Mouse (Mus musculus): ENCODE results near the gene Wdr54. TPM values are rescaled to one million over a fixed set of nuclear protein-coding genes. Genes with fewer than 3 reads are reported as not detected.

Gene Wdr54
- polyA plus RNA-seq, 1 experiment from 2014 or later, result 21.1 TPM

DNA sequence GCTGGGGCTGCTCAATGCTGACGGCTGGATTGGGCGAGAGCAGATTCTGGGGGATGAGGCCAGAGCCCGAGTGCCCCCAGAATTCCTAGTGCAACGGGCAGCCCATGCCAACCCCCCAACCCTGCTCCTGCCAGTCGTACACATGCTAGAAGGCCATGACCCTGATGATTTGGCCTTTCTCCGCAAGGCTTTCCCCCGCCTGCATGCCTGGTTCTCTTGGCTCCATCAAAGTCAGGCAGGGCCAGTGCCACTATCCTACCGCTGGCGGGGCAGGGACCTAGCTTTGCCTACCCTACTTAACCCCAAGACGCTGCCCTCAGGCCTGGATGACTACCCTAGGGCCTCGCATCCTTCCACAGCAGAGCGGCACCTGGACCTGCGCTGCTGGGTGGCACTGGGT lies 38.6 kb downstream of the Wdr54 start:
- Histone ChIP-seq H3K27me3 (replicated peaks; ENCODE audit: control insufficient read depth, insufficient read depth, low read length) (no peaks in the 10 kb centered on the region), H3K4me1 (ENCODE audit: control insufficient read depth, insufficient read depth, low read depth, low read length) (peaks cover 43% of the 10 kb centered on the region), H3K9me3 (ENCODE audit: control insufficient read depth, low read length) (no peaks in the 10 kb centered on the region), H3K4me2 (ENCODE audit: low read length) (no peak overlapping the region), H3K36me3 (ENCODE audit: control insufficient read depth, insufficient read depth, low read length) (peaks cover 12% of the 10 kb centered on the region; the same call in 1 of the 2 replicates), H3K27ac (ENCODE audit: low read depth, low read length) (0 out of 2 replicates have a peak overlapping the region, but pooled peaks have one; percentile 10), H3K4me3 (ENCODE audit: low read length) (no peak overlapping the region), H3K9ac (ENCODE audit: low read depth, low read length) (no peak overlapping the region)
- no peak for ATAC-seq
- 92% methylated on average over 13 of the region's 13 CpGs for WGBS

DNA sequence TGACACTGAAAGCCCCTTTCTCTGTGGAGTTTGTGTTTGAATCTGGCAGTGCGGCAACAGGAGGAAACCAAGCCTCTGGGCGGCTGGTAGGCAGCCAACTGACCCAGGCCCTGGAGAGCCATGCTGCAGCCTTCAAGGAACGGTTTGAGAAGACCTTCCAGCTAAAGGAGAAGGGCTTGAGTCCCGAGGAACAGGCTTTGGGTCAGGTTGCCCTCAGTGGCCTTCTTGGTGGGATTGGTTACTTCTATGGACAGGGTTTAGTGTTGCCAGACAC lies 39.1 kb downstream of the Wdr54 start:
- Histone ChIP-seq H3K9ac (ENCODE audit: low read depth, low read length) (no peak overlapping the region), H3K4me2 (ENCODE audit: low read length) (no peak overlapping the region), H3K36me3 (ENCODE audit: control insufficient read depth, insufficient read depth, low read length) (peaks cover 12% of the 10 kb centered on the region; the same call in 1 of the 2 replicates), H3K27me3 (replicated peaks; ENCODE audit: control insufficient read depth, insufficient read depth, low read length) (no peaks in the 10 kb centered on the region), H3K4me1 (ENCODE audit: control insufficient read depth, insufficient read depth, low read depth, low read length) (peaks cover 38% of the 10 kb centered on the region), H3K4me3 (ENCODE audit: low read length) (no peak overlapping the region), H3K9me3 (ENCODE audit: control insufficient read depth, low read length) (no peaks in the 10 kb centered on the region), H3K27ac (ENCODE audit: low read depth, low read length) (no peak overlapping the region)
- no peak for ATAC-seq
- 82% methylated on average over 4 of the region's 4 CpGs for WGBS

DNA sequence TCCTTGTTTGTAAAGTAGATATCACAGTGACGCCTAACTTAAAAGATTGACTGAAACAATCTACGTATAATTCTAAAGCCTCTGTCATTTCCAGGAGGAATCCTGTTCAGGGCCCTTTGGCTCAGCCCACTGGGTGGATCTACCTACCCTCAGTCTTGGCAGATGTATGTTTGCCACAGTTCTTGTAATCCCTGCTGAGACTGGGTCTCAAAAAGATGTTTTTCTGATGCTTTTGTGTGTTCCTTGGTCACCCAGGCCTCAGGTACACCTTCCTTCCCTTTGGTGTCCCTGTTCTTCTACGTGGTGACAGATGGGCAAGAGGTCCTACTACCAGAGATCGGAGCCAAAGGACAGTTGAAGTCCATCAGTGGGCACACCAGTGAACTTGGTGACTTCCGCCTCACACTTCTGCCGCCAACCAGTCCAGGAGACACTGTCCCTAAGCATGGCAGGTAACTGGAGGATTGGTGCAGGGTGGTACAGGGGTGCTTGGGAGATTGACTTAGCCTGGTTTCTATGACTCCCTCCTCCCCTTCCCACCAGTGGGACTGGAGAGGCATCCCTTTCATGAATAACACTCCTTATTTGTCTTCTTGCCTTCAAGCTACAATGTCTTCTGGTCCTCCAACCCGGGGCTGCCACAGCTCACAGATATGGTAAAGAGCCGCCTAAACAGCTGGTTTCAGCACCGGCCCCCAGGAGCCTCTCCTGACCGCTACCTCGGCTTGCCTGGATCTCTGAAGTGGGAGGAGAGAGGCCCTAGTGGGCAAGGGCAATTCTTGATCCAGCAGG lies 39.6 kb downstream of the Wdr54 start:
- peak overlapping the region; percentile 95 for H3K4me3 ChIP-seq (ENCODE audit: low read length)
- H3K4me1 ChIP-seq (ENCODE audit: control insufficient read depth, insufficient read depth, low read depth, low read length), result peaks cover 34% of the 10 kb centered on the region
- 74% methylated on average over 11 of the region's 11 CpGs for WGBS
- H3K9me3 ChIP-seq (ENCODE audit: control insufficient read depth, low read length), result no peaks in the 10 kb centered on the region
- H3K4me2 ChIP-seq (ENCODE audit: low read length), result peak overlapping the region; percentile 79
- peaks cover 12% of the 10 kb centered on the region; the same call in 1 of the 2 replicates for H3K36me3 ChIP-seq (ENCODE audit: control insufficient read depth, insufficient read depth, low read length)
- H3K27ac ChIP-seq (ENCODE audit: low read depth, low read length), result no peak overlapping the region
- peak overlapping the region; percentile 98 for H3K9ac ChIP-seq (ENCODE audit: low read depth, low read length)
- ATAC-seq, result no peak
- no peaks in the 10 kb centered on the region for H3K27me3 ChIP-seq (replicated peaks; ENCODE audit: control insufficient read depth, insufficient read depth, low read length)

DNA sequence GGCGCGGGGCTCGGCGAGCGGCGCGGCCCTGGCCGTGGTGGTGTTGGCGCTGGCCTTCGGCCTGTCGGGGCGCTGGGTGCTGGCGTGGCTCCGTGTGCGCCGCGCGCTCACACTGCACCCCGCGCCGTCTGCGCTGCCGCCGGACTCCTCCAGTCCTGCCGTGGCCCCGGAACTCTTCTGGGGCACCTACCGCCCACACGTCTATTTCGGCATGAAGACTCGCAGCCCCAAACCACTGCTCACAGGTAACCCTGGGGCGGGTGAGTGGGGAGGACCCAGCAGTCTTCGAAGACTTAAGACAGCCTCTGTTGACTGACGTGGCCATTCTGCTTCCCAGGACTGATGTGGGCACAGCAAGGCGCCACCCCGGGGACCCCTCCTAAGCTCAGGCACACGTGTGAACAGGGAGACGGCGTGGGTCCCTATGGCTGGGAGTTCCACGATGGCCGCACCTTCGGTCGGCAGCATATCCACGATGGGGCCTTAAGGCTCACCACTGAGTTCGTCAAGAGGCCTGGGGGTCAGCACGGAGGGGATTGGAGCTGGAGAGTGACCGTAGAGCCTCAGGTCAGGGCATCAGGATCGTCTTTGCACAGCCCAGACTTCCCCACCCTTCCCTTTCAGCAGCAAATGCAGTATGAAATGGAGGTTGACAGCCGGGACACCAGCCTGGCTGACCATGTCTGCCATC lies 40.4 kb downstream of the Wdr54 start:
- peak overlapping the region; percentile 79 for H3K4me2 ChIP-seq (ENCODE audit: low read length)
- H3K4me1 ChIP-seq (ENCODE audit: control insufficient read depth, insufficient read depth, low read depth, low read length), result peaks cover 34% of the 10 kb centered on the region
- no peaks in the 10 kb centered on the region for H3K27me3 ChIP-seq (replicated peaks; ENCODE audit: control insufficient read depth, insufficient read depth, low read length)
- WGBS, result under 1% methylated on average over 33 of the region's 48 CpGs
- peaks cover 12% of the 10 kb centered on the region; the same call in 1 of the 2 replicates for H3K36me3 ChIP-seq (ENCODE audit: control insufficient read depth, insufficient read depth, low read length)
- peak overlapping the region; percentile 98 for H3K9ac ChIP-seq (ENCODE audit: low read depth, low read length)
- peak overlapping the region; percentile 87 for H3K27ac ChIP-seq (ENCODE audit: low read depth, low read length)
- H3K4me3 ChIP-seq (ENCODE audit: low read length), result peak overlapping the region; percentile 95
- ATAC-seq, result peak; percentile 70
- H3K9me3 ChIP-seq (ENCODE audit: control insufficient read depth, low read length), result no peaks in the 10 kb centered on the region

DNA sequence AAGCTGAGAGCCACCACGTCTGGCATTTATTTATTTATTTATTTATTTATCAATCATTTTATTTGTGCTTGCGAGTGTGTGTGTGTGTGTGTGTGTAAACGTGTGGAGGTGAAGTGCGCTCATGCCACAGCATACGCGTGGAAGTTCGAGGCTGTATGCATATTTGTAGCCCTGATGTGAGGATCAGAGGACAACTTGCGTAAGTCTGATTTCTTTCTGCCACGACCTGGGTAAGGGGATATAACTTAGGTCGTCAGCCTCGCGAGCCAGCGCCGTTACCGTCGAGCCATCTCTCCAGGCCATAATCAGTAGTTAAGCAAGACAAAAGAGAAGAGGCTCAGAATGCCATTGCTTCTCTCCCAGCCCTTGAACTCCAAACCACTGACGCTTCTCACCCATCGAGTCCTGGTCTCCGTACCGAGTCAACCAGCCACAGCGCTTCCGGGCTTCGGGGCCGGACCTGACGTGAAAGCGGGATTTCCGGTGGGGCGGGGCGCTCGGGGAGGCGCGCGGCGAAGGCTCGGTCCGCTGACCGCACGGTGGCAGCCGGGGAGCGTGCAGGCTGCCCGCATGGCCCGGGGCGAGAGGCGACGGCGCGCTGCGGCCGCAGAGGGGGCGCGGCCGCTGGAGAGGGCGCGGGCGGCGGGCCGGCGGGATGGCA lies 41.1 kb downstream of the Wdr54 start, which contains the start of gene Mogs:
TSS of gene Mogs (plus strand) at position 486 of the 661 bp plus-strand sequence.
- H3K9me3 ChIP-seq (ENCODE audit: control insufficient read depth, low read length), result no peaks in the 10 kb centered on the region
- H3K36me3 ChIP-seq (ENCODE audit: control insufficient read depth, insufficient read depth, low read length), result peaks cover 12% of the 10 kb centered on the region; the same call in 1 of the 2 replicates
- peak; percentile 90 for ATAC-seq
- peak within 1 kb of the TSS; percentile 87 for H3K27ac ChIP-seq (ENCODE audit: low read depth, low read length)
- H3K4me2 ChIP-seq (ENCODE audit: low read length), result peak within 1 kb of the TSS; percentile 79
- H3K9ac ChIP-seq (ENCODE audit: low read depth, low read length), result peak within 1 kb of the TSS; percentile 98
- H3K4me3 ChIP-seq (ENCODE audit: low read length), result peak within 1 kb of the TSS; percentile 95
- H3K27me3 ChIP-seq (replicated peaks; ENCODE audit: control insufficient read depth, insufficient read depth, low read length), result no peaks in the 10 kb centered on the region
- peaks cover 33% of the 10 kb centered on the region for H3K4me1 ChIP-seq (ENCODE audit: control insufficient read depth, insufficient read depth, low read depth, low read length)
- WGBS, result 2% methylated on average over 29 of the region's 58 CpGs

DNA sequence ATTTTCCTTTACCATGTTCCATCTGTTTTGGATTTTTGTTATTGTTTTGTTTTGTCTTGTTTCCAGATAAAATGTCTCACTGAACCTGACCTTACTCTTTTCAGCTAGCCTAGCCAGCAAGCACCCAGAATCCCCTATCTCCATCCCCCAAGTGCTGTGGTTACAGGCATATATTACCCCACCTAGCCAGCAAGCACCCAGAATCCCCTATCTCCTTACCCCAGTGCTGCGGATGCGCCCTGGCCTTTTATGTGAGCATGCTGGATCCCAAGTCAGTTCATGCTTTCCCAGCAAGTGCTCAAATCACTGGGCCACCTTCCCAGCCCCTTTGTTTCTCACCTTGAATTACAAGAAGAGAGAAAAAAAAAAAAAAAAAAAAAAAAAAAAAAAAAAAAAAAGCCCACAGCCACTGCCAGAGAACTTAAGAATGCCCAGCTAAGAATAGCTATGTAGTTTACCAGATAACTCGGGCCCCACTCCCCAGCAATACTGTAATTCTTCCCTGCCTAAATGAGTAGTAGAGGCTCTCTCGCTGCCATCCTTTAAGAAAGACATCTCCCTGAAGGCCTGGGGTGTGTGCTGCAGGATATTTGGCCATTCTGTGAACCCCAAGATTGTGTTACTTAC lies 44.6 kb downstream of the Wdr54 start:
- Histone ChIP-seq H3K27ac (ENCODE audit: low read depth, low read length) (no peak overlapping the region), H3K4me2 (ENCODE audit: low read length) (no peak overlapping the region), H3K36me3 (ENCODE audit: control insufficient read depth, insufficient read depth, low read length) (no peaks in the 10 kb centered on the region), H3K9ac (ENCODE audit: low read depth, low read length) (no peak overlapping the region), H3K4me1 (ENCODE audit: control insufficient read depth, insufficient read depth, low read depth, low read length) (peaks cover 39% of the 10 kb centered on the region), H3K27me3 (replicated peaks; ENCODE audit: control insufficient read depth, insufficient read depth, low read length) (no peaks in the 10 kb centered on the region), H3K4me3 (ENCODE audit: low read length) (no peak overlapping the region), H3K9me3 (ENCODE audit: control insufficient read depth, low read length) (no peaks in the 10 kb centered on the region)
- WGBS, result 93% methylated on average over 4 of the region's 4 CpGs
- ATAC-seq, result no peak

DNA sequence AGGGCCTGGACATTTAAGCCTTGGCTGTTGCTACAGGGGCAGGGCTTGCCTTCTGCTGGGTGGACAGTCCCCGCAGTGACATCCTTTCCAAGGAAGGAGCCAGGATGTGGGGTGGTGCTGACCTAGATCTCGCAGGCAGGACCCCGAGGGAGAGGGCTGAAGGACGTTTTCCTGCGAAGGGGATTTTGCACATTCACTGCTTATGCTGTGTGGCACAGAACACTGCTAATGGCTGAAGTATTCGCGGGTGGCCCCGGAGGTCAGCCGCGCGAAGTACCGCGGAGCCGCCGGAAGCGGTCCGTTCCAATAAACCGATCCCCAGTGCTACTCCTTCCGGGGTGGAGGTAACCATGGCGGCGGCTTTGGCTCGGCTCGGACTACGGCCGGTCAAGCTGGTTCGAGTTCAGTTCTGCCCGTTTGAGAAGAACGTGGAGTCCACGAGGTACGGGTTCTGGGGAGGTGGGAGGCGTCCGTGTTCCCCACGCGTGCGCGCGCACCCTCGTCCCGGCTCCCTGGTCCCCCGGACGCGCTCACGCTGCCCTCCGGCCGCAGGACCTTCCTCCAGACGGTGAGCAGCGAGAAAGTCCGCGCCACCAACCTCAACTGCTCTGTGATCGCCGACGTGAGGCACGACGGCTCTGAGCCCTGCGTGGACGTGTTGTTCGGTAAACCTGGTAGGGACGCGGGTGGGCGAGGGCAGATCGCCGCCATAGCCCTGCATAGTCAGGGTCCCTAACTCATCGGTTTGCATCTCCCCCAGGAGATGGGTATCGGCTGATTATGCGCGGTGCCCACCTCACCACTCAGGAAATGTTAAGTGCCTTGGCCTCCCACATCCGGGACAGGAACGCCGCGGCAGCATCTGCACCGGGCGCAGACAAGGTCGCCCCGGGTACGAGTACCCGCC lies 47.2 kb downstream of the Wdr54 start, which contains the start of gene Mrpl53:
TSS of gene Mrpl53 (plus strand) at position 279 of the 907 bp plus-strand sequence.
- ATAC-seq, result peak; percentile 93
- H3K4me3 ChIP-seq (ENCODE audit: low read length), result peak within 1 kb of the TSS; percentile 66

More for the DNA sequence above, 47.2 kb downstream of the Wdr54 start, which contains the start of gene Mrpl53:
- no peaks in the 10 kb centered on the region for H3K9me3 ChIP-seq (ENCODE audit: control insufficient read depth, low read length)
- peak within 1 kb of the TSS; percentile 94 for H3K4me2 ChIP-seq (ENCODE audit: low read length)
- H3K27me3 ChIP-seq (replicated peaks; ENCODE audit: control insufficient read depth, insufficient read depth, low read length), result no peaks in the 10 kb centered on the region
- peaks cover 23% of the 10 kb centered on the region for H3K4me1 ChIP-seq (ENCODE audit: control insufficient read depth, insufficient read depth, low read depth, low read length)
- H3K9ac ChIP-seq (ENCODE audit: low read depth, low read length), result peak within 1 kb of the TSS; percentile 95
- under 1% methylated on average over 75 of the region's 76 CpGs for WGBS
- H3K27ac ChIP-seq (ENCODE audit: low read depth, low read length), result peak within 1 kb of the TSS; percentile 80
- no peaks in the 10 kb centered on the region for H3K36me3 ChIP-seq (ENCODE audit: control insufficient read depth, insufficient read depth, low read length)
